Mouse (Mus musculus) embryonic facial prominence, embryonic 10.5 days (tissue): ENCODE measurements at regions not wholly inside any gene's neighbourhood (a gene's known extent, or its start where the extent isn't known, plus 50 kb on each side); places are given as distances from the start of the nearest gene placed in this dataset.
A peak's percentile ranks its signal among the peaks of the same experiment; 100 is the strongest.

Experiments
- DNase-seq: peaks from one replicate; pipeline ENCODE4 v3.0.0-alpha.2; 2017; ENCODE audit warnings: low spot score
- H3K27ac ChIP-seq: fragments of 300-500 bp; sonication (generic); replicated peaks from 2 replicates; pipeline ENCODE4 v1.5.1; 2016; ENCODE audit warnings: mild to moderate bottlenecking
- H3K27me3 ChIP-seq: fragments of 300-500 bp; sonication (generic); replicated peaks from 2 replicates; pipeline ENCODE4 v1.6.1; 2016; ENCODE audit warnings: low read depth, mild to moderate bottlenecking; ENCODE audit not compliant: poor library complexity, severe bottlenecking
- H3K36me3 ChIP-seq: fragments of 300-500 bp; sonication (generic); replicated peaks from 2 replicates; pipeline ENCODE4 v1.6.1; 2016; ENCODE audit warnings: mild to moderate bottlenecking, moderate library complexity
- H3K4me1 ChIP-seq: fragments of 300-500 bp; sonication (generic); 2 replicates; pipeline ENCODE4 v1.6.1; 2016
- H3K4me3 ChIP-seq: fragments of 300-500 bp; sonication (generic); 2 replicates; pipeline ENCODE4 v1.5.1; 2016; ENCODE audit warnings: mild to moderate bottlenecking, moderate library complexity
- H3K9me3 ChIP-seq: fragments of 300-500 bp; sonication (generic); 2 replicates; pipeline ENCODE4 v1.6.1; 2016; ENCODE audit warnings: mild to moderate bottlenecking
- WGBS: fragments of 180-500 bp; shearing (Covaris S2); methylation state at CpG from one replicate; pipeline ENCODE4 v1.1.7; 2016; 5-methylcytosine and 5-hydroxymethylcytosine counted together

GRCm38 (mm10) chr12:26621135-26621932 is 152.3 kb downstream of the Cmpk2 start:
- H3K4me1 ChIP-seq: peaks cover 26% of the 10 kb centered on the region
- no peaks in the 10 kb centered on the region for H3K27me3 ChIP-seq
- WGBS: 80% methylated on average over 12 of the region's 12 CpGs
- no peaks in the 10 kb centered on the region for H3K9me3 ChIP-seq
- H3K36me3 ChIP-seq: no peaks in the 10 kb centered on the region
- H3K27ac ChIP-seq: peak overlapping the region; percentile 69
- H3K4me3 ChIP-seq: no peak overlapping the region
- DNase-seq: no peak

DNA sequence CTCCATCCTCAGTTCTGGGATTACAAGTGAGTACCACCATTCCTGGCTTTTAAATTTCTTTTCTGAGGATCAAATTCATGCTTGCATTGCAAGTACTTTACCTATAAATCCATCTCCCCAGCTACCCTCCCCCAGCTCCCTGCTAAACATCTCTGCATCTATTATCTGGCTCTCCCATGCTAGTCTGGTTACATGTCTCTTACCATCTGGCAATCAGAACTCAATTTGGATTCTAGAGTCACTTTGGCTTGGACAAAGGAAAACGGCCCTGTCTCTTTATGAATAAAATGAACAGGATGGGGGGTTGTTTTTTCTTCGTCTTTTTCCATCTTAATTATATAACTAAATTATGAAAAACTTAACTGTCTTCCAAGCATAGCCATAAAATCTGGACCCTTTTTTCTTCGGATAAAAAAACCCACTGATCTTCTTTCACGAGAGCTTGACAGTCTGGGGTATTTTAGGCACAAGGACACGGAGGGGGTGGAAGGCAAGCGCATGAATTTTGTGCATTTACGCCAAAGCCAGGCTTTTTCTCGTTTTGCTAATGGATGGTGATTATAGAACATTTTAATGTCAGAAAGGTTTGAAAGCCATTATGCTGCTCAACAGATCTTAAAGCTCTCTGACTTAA is 151.6 kb downstream of the Cmpk2 start:
- peaks cover 26% of the 10 kb centered on the region for H3K4me1 ChIP-seq
- peak overlapping the region; percentile 69 for H3K27ac ChIP-seq
- H3K9me3 ChIP-seq: no peaks in the 10 kb centered on the region
- no peak overlapping the region for H3K4me3 ChIP-seq
- DNase-seq: no peak
- no peaks in the 10 kb centered on the region for H3K36me3 ChIP-seq
- 76% methylated on average over 8 of the region's 8 CpGs for WGBS
- H3K27me3 ChIP-seq: no peaks in the 10 kb centered on the region

GRCm38 (mm10) chr12:26617969-26618368 is 149.0 kb downstream of the Cmpk2 start:
- peak overlapping the region; percentile 54; the same call in 1 of the 2 replicates for H3K27ac ChIP-seq

DNA sequence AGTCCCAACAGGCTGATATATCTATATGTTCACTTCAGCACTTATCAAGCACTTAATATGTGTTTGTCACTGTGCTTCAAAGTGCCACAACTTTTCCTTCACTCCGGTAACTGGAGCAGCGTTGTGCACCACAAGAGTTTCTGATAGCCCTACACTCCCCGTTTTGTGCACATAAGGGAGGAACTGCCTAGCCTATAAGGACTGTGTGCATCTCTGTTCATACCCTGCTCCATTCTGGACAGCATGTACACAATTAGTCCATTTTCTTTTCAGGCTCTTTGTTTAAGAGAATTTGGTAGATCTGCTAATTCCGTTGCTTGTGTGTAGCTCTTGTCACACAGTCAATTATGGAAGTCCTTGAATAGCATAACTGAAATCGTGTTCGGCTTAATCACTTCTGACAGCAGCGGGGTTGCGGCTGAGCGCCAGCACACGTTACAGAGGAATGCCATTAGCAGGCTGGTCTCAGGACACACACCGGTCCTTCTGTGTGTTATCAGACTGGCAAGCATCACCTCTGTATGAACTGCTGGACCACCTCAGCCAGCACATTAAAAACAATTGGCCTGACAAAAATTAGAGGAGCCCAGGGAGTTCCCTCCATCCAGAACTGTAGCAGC is 144.2 kb downstream of the Cmpk2 start:
- WGBS: 77% methylated on average over 11 of the region's 11 CpGs
- DNase-seq: peak; percentile 52

More at GRCm38 (mm10) chr12:26617969-26618368, 149.0 kb downstream of the Cmpk2 start:
- DNase-seq: no peak
- Histone ChIP-seq H3K27me3 (no peaks in the 10 kb centered on the region), H3K4me1 (peaks cover 32% of the 10 kb centered on the region), H3K36me3 (no peaks in the 10 kb centered on the region), H3K4me3 (no peak overlapping the region), H3K9me3 (no peaks in the 10 kb centered on the region)
- 78% methylated on average over 3 of the region's 3 CpGs for WGBS

GRCm38 (mm10) chr12:26610079-26610478 is 141.1 kb downstream of the Cmpk2 start:
- WGBS: 76% methylated on average over 3 of the region's 3 CpGs
- no peaks in the 10 kb centered on the region for H3K9me3 ChIP-seq
- H3K27ac ChIP-seq: 0 out of 2 replicates have a peak overlapping the region, but pooled peaks have one; percentile 6

More for the DNA sequence above, 144.2 kb downstream of the Cmpk2 start:
- Histone ChIP-seq H3K4me3 (no peak overlapping the region), H3K36me3 (no peaks in the 10 kb centered on the region), H3K27ac (no peak overlapping the region; the same call in 1 of the 2 replicates), H3K4me1 (peaks cover 10% of the 10 kb centered on the region), H3K27me3 (no peaks in the 10 kb centered on the region), H3K9me3 (no peaks in the 10 kb centered on the region)

GRCm38 (mm10) chr12:26598501-26598900 is 129.5 kb downstream of the Cmpk2 start:
- Histone ChIP-seq H3K4me3 (no peak overlapping the region), H3K36me3 (no peaks in the 10 kb centered on the region), H3K4me1 (no peaks in the 10 kb centered on the region), H3K9me3 (no peaks in the 10 kb centered on the region), H3K27me3 (no peaks in the 10 kb centered on the region), H3K27ac (no peak overlapping the region)
- DNase-seq: no peak

More at GRCm38 (mm10) chr12:26610079-26610478, 141.1 kb downstream of the Cmpk2 start:
- peaks cover 6% of the 10 kb centered on the region for H3K4me1 ChIP-seq
- no peaks in the 10 kb centered on the region for H3K36me3 ChIP-seq
- no peak for DNase-seq
- H3K4me3 ChIP-seq: no peak overlapping the region
- H3K27me3 ChIP-seq: no peaks in the 10 kb centered on the region

GRCm38 (mm10) chr12:26592125-26592524 is 123.1 kb downstream of the Cmpk2 start:
- Histone ChIP-seq H3K9me3 (no peaks in the 10 kb centered on the region), H3K4me3 (no peak overlapping the region), H3K27ac (no peak overlapping the region), H3K36me3 (no peaks in the 10 kb centered on the region), H3K4me1 (no peaks in the 10 kb centered on the region), H3K27me3 (no peaks in the 10 kb centered on the region)
- no peak for DNase-seq

GRCm38 (mm10) chr12:26589091-26589490 is 120.1 kb downstream of the Cmpk2 start:
- H3K27me3 ChIP-seq: no peaks in the 10 kb centered on the region
- no peak overlapping the region for H3K4me3 ChIP-seq
- H3K4me1 ChIP-seq: no peaks in the 10 kb centered on the region

DNA sequence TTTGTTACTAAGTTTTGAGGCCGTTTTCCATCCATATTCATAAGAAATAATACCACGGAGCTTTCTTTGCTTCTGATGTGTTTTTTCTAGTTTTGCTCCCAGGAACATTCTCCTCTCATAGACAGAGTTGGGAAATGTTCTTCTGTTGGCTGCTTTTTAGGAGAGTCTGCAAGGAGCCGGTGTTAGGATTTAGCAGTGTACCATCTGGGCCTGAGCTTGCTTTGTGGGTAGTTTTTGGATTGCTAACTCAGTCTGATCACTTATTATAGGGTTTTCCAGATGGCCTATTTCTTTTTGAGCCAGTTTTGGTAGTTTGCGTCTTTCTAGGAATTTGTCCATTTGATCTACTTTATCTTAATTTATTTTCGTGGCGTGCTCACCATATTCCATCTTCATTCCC is 108.4 kb downstream of the Cmpk2 start:
- H3K4me3 ChIP-seq: no peak overlapping the region

More at GRCm38 (mm10) chr12:26589091-26589490, 120.1 kb downstream of the Cmpk2 start:
- no peak overlapping the region for H3K27ac ChIP-seq
- H3K9me3 ChIP-seq: no peaks in the 10 kb centered on the region
- no peak for DNase-seq
- H3K36me3 ChIP-seq: no peaks in the 10 kb centered on the region

DNA sequence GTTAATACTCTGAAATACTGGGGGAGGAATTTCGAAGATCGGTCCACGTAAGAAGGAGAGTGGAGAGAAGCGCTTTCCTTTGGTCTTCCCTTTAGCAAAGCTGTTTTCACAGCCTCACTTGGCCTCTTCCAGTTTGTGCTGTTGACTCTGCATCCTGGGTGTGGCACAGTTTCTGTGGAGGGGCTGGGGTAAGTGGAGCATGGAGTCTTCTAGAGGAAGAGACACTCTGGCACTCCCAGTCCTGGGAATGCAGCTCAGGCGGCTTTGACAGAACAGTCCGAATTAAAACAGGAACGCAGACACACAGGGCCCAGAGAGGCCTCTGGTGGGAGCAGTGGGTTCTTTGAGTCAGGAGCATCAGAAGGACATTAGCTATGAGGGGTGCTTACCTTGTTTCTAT is 102.6 kb downstream of the Cmpk2 start:
- H3K27ac ChIP-seq: no peak overlapping the region
- H3K9me3 ChIP-seq: no peaks in the 10 kb centered on the region
- DNase-seq: no peak
- 88% methylated on average over 7 of the region's 7 CpGs for WGBS
- H3K4me3 ChIP-seq: no peak overlapping the region
- H3K36me3 ChIP-seq: no peaks in the 10 kb centered on the region
- peaks cover 4% of the 10 kb centered on the region; the same call in 1 of the 2 replicates for H3K4me1 ChIP-seq
- no peaks in the 10 kb centered on the region for H3K27me3 ChIP-seq

More for the DNA sequence above, 108.4 kb downstream of the Cmpk2 start:
- no peaks in the 10 kb centered on the region for H3K9me3 ChIP-seq
- H3K27ac ChIP-seq: no peak overlapping the region
- H3K4me1 ChIP-seq: no peaks in the 10 kb centered on the region
- no peak for DNase-seq
- WGBS: 92% methylated on average over 6 of the region's 6 CpGs
- no peaks in the 10 kb centered on the region for H3K27me3 ChIP-seq
- H3K36me3 ChIP-seq: no peaks in the 10 kb centered on the region

DNA sequence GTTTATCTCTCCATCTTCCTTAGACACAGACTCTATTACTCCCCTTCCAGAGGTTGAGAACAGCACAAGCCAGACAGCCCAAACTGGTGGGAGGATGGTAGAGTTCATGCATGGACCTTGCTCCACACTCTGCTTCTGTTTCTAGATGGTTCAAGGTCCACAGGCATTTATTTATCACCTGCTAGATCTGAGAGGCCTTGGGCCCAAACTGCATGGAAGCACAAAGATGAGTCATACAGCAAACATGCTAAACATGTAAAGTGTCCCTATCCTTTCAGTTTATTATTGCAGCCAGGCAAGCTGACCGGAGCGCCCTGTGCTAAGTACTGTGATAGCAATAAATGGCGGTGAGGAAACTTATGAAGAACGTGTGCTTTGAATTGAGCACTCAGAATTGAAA is 98.4 kb downstream of the Cmpk2 start:
- H3K4me1 ChIP-seq: peaks cover 4% of the 10 kb centered on the region; the same call in 1 of the 2 replicates
- H3K36me3 ChIP-seq: no peaks in the 10 kb centered on the region
- DNase-seq: no peak
- no peak overlapping the region for H3K4me3 ChIP-seq
- WGBS: 93% methylated on average over 4 of the region's 4 CpGs
- no peaks in the 10 kb centered on the region for H3K27me3 ChIP-seq
- H3K9me3 ChIP-seq: no peaks in the 10 kb centered on the region
- H3K27ac ChIP-seq: no peak overlapping the region

DNA sequence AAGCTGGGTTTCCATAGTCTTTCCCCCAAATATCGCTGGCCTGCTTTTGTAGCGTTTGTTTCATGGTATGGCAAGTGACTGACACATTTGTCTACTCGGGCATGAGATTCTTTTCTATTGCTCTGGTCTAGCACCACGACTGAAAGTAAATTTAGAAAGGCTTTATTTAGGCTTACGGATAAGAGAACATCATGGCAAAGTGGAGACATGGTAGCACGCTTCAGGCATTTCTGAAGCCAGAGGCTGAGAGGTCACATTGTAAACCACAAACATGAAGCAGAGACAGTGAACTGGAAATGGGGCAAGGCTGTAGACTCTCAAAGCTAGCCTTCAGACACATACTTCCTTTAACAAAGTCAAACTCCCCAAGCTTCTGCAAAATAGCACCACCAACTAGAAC is 93.9 kb downstream of the Cmpk2 start:
- no peak overlapping the region for H3K4me3 ChIP-seq
- no peaks in the 10 kb centered on the region for H3K9me3 ChIP-seq
- H3K36me3 ChIP-seq: no peaks in the 10 kb centered on the region
- 89% methylated on average over 6 of the region's 6 CpGs for WGBS
- DNase-seq: no peak
- H3K27ac ChIP-seq: no peak overlapping the region
- no peaks in the 10 kb centered on the region for H3K4me1 ChIP-seq
- no peaks in the 10 kb centered on the region for H3K27me3 ChIP-seq
